Mouse (Mus musculus): ENCODE results near the gene Dna2. TPM values are rescaled to one million over a fixed set of nuclear protein-coding genes. Genes with fewer than 3 reads are reported as not detected.
"Not testable (repeated sequence)": the region's sequence is repeated elsewhere in the genome, so short reads cannot be mapped to it uniquely, and the experiment has no call there.

The Dna2 gene
- polyA plus RNA-seq, 2 experiments, result 27.8 to 30.2 TPM

GRCm38 (mm10) chr10:62902829-62903228 is 44.0 kb upstream of the Dna2 start:
- Histone ChIP-seq H3K4me1 (replicated peaks; ENCODE audit: control insufficient read depth in 2 of 2, insufficient read depth in 2 of 2, low read length in 1 of 2) (no peaks in the 10 kb centered on the region), H3K9ac (replicated peaks) (no peak overlapping the region), H3K9me3 (ENCODE audit: control insufficient read depth, low read length) (no peaks in the 10 kb centered on the region), H3K4me3 (ENCODE audit: insufficient read depth in 1 of 2, low read depth in 2 of 2, low read length in 2 of 2) (no peak overlapping the region), H3K27ac (no peak overlapping the region), H3K27me3 (ENCODE audit: control insufficient read depth, insufficient read depth, low read length) (no peaks in the 10 kb centered on the region), H3K36me3 (replicated peaks; ENCODE audit: control insufficient read depth, insufficient read depth, low read depth) (no peaks in the 10 kb centered on the region), H3K4me2 (ENCODE audit: low read depth) (no peak overlapping the region)
- DNase-seq (ENCODE audit: low read depth in 3 of 3, low spot score in 3 of 3) (no peak), ATAC-seq (ENCODE audit: insufficient read depth) (no peak)
- TF ChIP-seq EP300 (IDR thresholded peaks at IDR 0.05; ENCODE audit: low read depth), result no peak
- TF ChIP-seq CTCF (IDR thresholded peaks at IDR 0.05; ENCODE audit: low read depth), result no peak
- WGBS (ENCODE audit: insufficient replicate concordance), result 29% methylated on average over 1 of the region's 1 CpGs

- Histone ChIP-seq H3K4me2 (ENCODE audit: low read depth) (no peak overlapping the region), H3K27me3 (ENCODE audit: control insufficient read depth, insufficient read depth, low read length) (no peaks in the 10 kb centered on the region)
These were observed 40.5 kb upstream of the Dna2 start for GRCm38 (mm10) chr10:62906336-62906735.

DNA sequence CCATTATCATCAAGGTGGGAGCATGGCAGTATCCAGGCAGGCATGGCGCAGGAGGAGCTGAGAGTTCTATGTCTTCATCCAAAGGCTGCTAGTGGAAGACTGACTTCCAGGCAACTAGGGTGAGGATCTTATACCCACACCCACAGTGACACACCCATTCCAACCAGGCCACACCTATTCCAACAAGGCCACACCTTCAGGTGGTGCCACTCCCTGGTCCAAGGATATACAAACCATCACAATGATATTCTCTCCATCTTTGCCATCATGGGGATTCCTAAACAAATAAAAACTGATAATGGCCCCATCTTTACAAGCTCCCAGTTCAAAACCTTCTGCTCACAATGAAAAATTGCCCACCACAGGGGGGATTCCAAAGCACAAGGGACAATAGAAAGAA is 37.9 kb upstream of the Dna2 start, which contains the start of gene Tet1:
Gene Tet1, minus strand, starts transcription at position 101 of the 400 bp plus-strand sequence.
- WGBS (ENCODE audit: insufficient replicate concordance), result no CpG with 5 or more reads among the region's 1 CpGs
- not testable (repeated sequence) for H3K4me2 ChIP-seq (ENCODE audit: low read depth)

More at GRCm38 (mm10) chr10:62906336-62906735, 40.5 kb upstream of the Dna2 start:
- H3K9me3 ChIP-seq (ENCODE audit: control insufficient read depth, low read length), result no peaks in the 10 kb centered on the region
- H3K9ac ChIP-seq (replicated peaks), result no peak overlapping the region
- WGBS (ENCODE audit: insufficient replicate concordance), result 75% methylated on average over 7 of the region's 7 CpGs
- H3K4me1 ChIP-seq (replicated peaks; ENCODE audit: control insufficient read depth in 2 of 2, insufficient read depth in 2 of 2, low read length in 1 of 2), result no peaks in the 10 kb centered on the region; a peak in 1 of 4 replicates
- DNase-seq (ENCODE audit: low read depth in 3 of 3, low spot score in 3 of 3) (no peak), ATAC-seq (ENCODE audit: insufficient read depth) (no peak)
- H3K27ac ChIP-seq, result no peak overlapping the region
- H3K36me3 ChIP-seq (replicated peaks; ENCODE audit: control insufficient read depth, insufficient read depth, low read depth), result no peaks in the 10 kb centered on the region
- TF ChIP-seq EP300 (IDR thresholded peaks at IDR 0.05; ENCODE audit: low read depth), result no peak
- no peak for TF ChIP-seq CTCF (IDR thresholded peaks at IDR 0.05; ENCODE audit: low read depth)
- no peak overlapping the region for H3K4me3 ChIP-seq (ENCODE audit: insufficient read depth in 1 of 2, low read depth in 2 of 2, low read length in 2 of 2)

DNA sequence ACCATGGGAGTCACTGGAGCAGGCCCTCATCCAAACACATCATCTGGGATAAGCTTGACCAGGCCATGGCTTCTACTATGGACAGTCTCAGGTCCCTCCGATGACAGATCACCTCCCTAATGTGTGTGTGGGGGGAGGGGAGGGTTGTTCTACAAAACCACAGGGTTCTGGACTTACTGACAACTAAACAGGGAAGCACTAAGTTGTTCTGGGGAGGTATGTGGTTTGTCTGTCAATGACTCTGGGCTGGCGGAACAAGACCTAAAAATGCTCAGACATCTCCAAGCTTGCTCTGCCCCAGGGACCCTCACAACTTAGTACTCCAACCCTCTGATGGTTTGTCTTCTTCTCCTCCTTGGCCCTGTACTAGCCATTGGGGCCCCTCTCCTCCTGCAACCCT is 35.7 kb upstream of the Dna2 start:
- H3K9ac ChIP-seq (replicated peaks), result no peak overlapping the region
- no peaks in the 10 kb centered on the region for H3K27me3 ChIP-seq (ENCODE audit: control insufficient read depth, insufficient read depth, low read length)
- no peak for ATAC-seq (ENCODE audit: insufficient read depth)
- no peak overlapping the region for H3K4me2 ChIP-seq (ENCODE audit: low read depth)
- no peak for DNase-seq (ENCODE audit: low read depth in 3 of 3, low spot score in 3 of 3)
- no peak overlapping the region for H3K27ac ChIP-seq
- TF ChIP-seq CTCF (IDR thresholded peaks at IDR 0.05; ENCODE audit: low read depth) (no peak), EP300 (IDR thresholded peaks at IDR 0.05; ENCODE audit: low read depth) (no peak)
- no peaks in the 10 kb centered on the region for H3K36me3 ChIP-seq (replicated peaks; ENCODE audit: control insufficient read depth, insufficient read depth, low read depth)
- 28% methylated on average over 2 of the region's 2 CpGs for WGBS (ENCODE audit: insufficient replicate concordance)
- no peaks in the 10 kb centered on the region for H3K9me3 ChIP-seq (ENCODE audit: control insufficient read depth, low read length)
- no peak overlapping the region for H3K4me3 ChIP-seq (ENCODE audit: insufficient read depth in 1 of 2, low read depth in 2 of 2, low read length in 2 of 2)
- H3K4me1 ChIP-seq (replicated peaks; ENCODE audit: control insufficient read depth in 2 of 2, insufficient read depth in 2 of 2, low read length in 1 of 2), result no peaks in the 10 kb centered on the region; a peak in 1 of 4 replicates

More for the DNA sequence above, 37.9 kb upstream of the Dna2 start, which contains the start of gene Tet1:
- DNase-seq (ENCODE audit: low read depth in 3 of 3, low spot score in 3 of 3); H3K9ac ChIP-seq (replicated peaks); ATAC-seq (ENCODE audit: insufficient read depth); H3K4me1 ChIP-seq (replicated peaks; ENCODE audit: control insufficient read depth in 2 of 2, insufficient read depth in 2 of 2, low read length in 1 of 2); H3K4me3 ChIP-seq (ENCODE audit: insufficient read depth in 1 of 2, low read depth in 2 of 2, low read length in 2 of 2); H3K9me3 ChIP-seq (ENCODE audit: control insufficient read depth, low read length); H3K36me3 ChIP-seq (replicated peaks; ENCODE audit: control insufficient read depth, insufficient read depth, low read depth); H3K27ac ChIP-seq; H3K27me3 ChIP-seq (ENCODE audit: control insufficient read depth, insufficient read depth, low read length): not testable (repeated sequence)

DNA sequence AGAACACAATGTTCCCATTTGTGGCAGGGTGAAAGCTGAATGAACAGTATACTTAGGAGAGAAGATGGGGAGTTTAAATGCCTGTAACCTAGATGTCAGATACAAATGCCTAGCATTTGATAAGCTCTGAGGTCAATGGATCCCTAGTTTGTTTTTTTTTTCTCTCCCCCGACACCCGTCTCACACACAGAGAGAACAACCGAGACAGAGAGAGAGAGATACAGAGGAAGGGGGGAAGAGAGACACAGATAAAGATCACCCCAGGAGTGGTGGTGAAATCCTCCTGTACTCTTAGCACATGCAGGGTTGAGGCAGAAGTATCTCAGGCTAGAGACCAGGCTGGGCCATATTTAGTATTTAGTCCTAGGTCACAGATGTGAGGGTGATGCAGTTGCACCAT is 27.8 kb upstream of the Dna2 start:
- no peak overlapping the region for H3K4me2 ChIP-seq (ENCODE audit: low read depth)

More for the DNA sequence above, 27.8 kb upstream of the Dna2 start:
- H3K36me3 ChIP-seq (replicated peaks; ENCODE audit: control insufficient read depth, insufficient read depth, low read depth), result no peaks in the 10 kb centered on the region
- H3K4me1 ChIP-seq (replicated peaks; ENCODE audit: control insufficient read depth in 2 of 2, insufficient read depth in 2 of 2, low read length in 1 of 2), result peaks cover 8 to 13% of the 10 kb centered on the region in 2 experiments
- H3K27me3 ChIP-seq (ENCODE audit: control insufficient read depth, insufficient read depth, low read length), result no peaks in the 10 kb centered on the region
- TF ChIP-seq EP300 (IDR thresholded peaks at IDR 0.05; ENCODE audit: low read depth), result no peak
- no peak for TF ChIP-seq CTCF (IDR thresholded peaks at IDR 0.05; ENCODE audit: low read depth)
- WGBS (ENCODE audit: insufficient replicate concordance), result 44% methylated on average over 3 of the region's 3 CpGs
- H3K9ac ChIP-seq (replicated peaks), result no peak overlapping the region
- H3K4me3 ChIP-seq (ENCODE audit: insufficient read depth in 1 of 2, low read depth in 2 of 2, low read length in 2 of 2), result no peak overlapping the region
- DNase-seq (ENCODE audit: low read depth in 3 of 3, low spot score in 3 of 3) (no peak), ATAC-seq (ENCODE audit: insufficient read depth) (no peak)
- no peaks in the 10 kb centered on the region for H3K9me3 ChIP-seq (ENCODE audit: control insufficient read depth, low read length)
- no peak overlapping the region for H3K27ac ChIP-seq

Measured in liver, embryonic 14.5 days (tissue).